Mouse (Mus musculus) liver, postnatal 0 days (tissue): ENCODE measurements around the gene Ifng.

Source experiments
- CTCF ChIP-seq: sonication (generic); IDR thresholded peaks from 2 replicates; pipeline ENCODE4 v1.5.1; 2016; ENCODE audit warnings: antibody characterized with exemption, low read depth
- EP300 ChIP-seq: IDR thresholded peaks from 2 replicates; pipeline ENCODE4 v1.6.1; 2016; ENCODE audit warnings: antibody characterized with exemption, low read depth, mild to moderate bottlenecking

DNA sequence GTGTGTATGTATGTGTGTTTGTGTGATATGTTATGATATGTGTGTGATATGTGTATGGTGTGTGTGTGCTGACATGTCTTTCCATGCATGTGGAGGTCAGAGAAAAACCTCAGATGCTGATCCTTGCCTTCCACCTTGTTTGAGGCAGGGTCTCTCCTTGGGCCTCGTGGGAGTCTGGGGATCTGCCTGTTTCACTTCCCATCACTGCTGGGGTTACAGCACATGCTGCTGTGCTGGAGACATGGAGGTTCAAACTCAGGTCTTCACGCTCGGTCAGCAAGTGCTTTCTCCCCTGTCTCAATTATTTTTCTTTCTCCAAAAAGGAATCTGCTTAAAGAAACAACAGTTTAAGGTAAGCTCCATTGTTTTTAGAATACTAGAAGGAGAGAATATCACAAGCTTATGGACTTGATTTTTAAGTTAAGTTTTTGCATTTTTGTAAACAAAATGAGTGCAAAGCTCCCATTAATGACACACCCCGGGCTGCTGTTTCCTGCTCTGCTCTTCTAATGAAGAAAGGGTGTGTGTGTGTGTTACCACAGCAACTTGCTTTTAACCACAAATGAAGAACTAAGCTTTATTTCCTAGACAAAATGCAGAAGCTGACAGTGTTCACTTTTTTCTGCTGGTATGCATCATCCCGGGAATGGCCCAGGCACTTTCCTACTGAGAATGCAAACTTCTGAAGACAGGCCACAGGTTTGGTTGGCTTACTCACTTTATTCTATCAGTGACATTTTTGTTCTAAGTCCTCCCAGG is 34.2 kb upstream of the Ifng start:
- TF ChIP-seq CTCF (no peak), EP300 (no peak)
